In genomic region chr16:49016620-49017332, GRCm38 (mm10) we compare ENCODE assay signal across 12 mouse cellular contexts. TPM values are rescaled to one million over a fixed set of nuclear protein-coding genes. Genes with fewer than 3 reads are reported as not detected.
DNase-seq lines count a peak whose midpoint lies in the region; ATAC-seq and TF ChIP-seq lines count a peak whose summit lies in the region.
"Had no signal": no experiment of that assay in that cellular context is flagged by ENCODE, and none has a peak within 500 bp of the region (broad histone marks: within the 10 kb centered on the region; RNA-seq: fewer than 3 reads in every experiment).

No protein-coding gene starts in this region.

- DNase-seq in embryonic facial prominence, embryonic 11.5 days (ENCODE audit: low spot score) = peak; percentile 45
- DNase-seq in embryonic facial prominence, embryonic 10.5 days (ENCODE audit: low spot score) = no peak
- no peak for DNase-seq in left cerebral cortex, adult 2 months (ENCODE audit: extremely low spot score in 1 of 2, low spot score in 2 of 2)
- no peak for DNase-seq in left cerebral cortex, adult 8-10 months (ENCODE audit: low spot score in 2 of 2)
- no peak for DNase-seq in CH12.LX (ENCODE audit: extremely low read depth)
- DNase-seq in cerebellum, adult 2 months = no peak
- DNase-seq in spleen, adult 12 weeks (ENCODE audit: low spot score) = no peak
- DNase-seq: right cerebral cortex, postnatal 25 days had no signal

- H3K36me3 ChIP-seq in embryonic facial prominence, embryonic 11.5 days (replicated peaks; ENCODE audit: control insufficient read depth, insufficient read depth, low read depth, low read length) = peaks cover 4% of the 10 kb centered on the region; the same call in 1 of the 2 replicates
- peaks cover 86% of the 10 kb centered on the region for H3K36me3 ChIP-seq in embryonic facial prominence, embryonic 10.5 days (replicated peaks)
- H3K36me3 ChIP-seq in CH12.LX (replicated peaks in 1 of 2; ENCODE audit: control insufficient read depth in 1 of 2, insufficient read depth in 1 of 2, low read length in 1 of 2) = peaks cover 29 to 68% of the 10 kb centered on the region in 2 experiments
- H3K36me3 ChIP-seq in hindbrain, embryonic 16.5 days (ENCODE audit: control insufficient read depth, insufficient read depth, low read length) = no peaks in the 10 kb centered on the region

- WGBS in embryonic facial prominence, embryonic 11.5 days = 79% methylated on average over 5 of the region's 5 CpGs
- WGBS in embryonic facial prominence, embryonic 10.5 days = 83% methylated on average over 5 of the region's 5 CpGs
- WGBS in hindbrain, embryonic 16.5 days = 65% methylated on average over 5 of the region's 5 CpGs
- WGBS in cerebellum, adult 2 months = 72% methylated on average over 5 of the region's 5 CpGs

- no peak overlapping the region for H3K4me3 ChIP-seq in embryonic facial prominence, embryonic 11.5 days (ENCODE audit: low read depth, low read length)
- H3K4me3 ChIP-seq in embryonic facial prominence, embryonic 10.5 days = no peak overlapping the region
- H3K4me3 ChIP-seq in left cerebral cortex, adult 2 months = no peak overlapping the region
- no peak overlapping the region for H3K4me3 ChIP-seq in CH12.LX (replicated peaks in 1 of 3; ENCODE audit: low read depth in 2 of 3, low read length in 2 of 3, poor library complexity in 1 of 3)
- no peak overlapping the region for H3K4me3 ChIP-seq in hindbrain, embryonic 16.5 days (ENCODE audit: low read length)
- H3K4me3 ChIP-seq in cerebellum, adult 2 months (replicated peaks; ENCODE audit: insufficient read depth, low read depth, low read length) = no peak overlapping the region
- H3K4me3 ChIP-seq: erythroblast, embryonic 14.5 days; midbrain, embryonic 12.5 days had no signal

- intact Hi-C loops in left cerebral cortex, adult 2 months (cut with DNase I) = loop anchor here (2.0 to 10.0 kb wide), 3 partner anchors 146 to 1288 kb away; no protein-coding TSS in a partner anchor

- no peak for ATAC-seq in embryonic facial prominence, embryonic 11.5 days (replicated peaks; ENCODE audit: insufficient number of reproducible peaks, low FRiP score, low TSS enrichment, low read depth)
- peak; percentile 63; the same call in 1 of the 2 replicates for ATAC-seq in hindbrain, embryonic 16.5 days

- no peaks in the 10 kb centered on the region for H3K9me3 ChIP-seq in embryonic facial prominence, embryonic 11.5 days (replicated peaks; ENCODE audit: control insufficient read depth, low read length)
- H3K9me3 ChIP-seq in embryonic facial prominence, embryonic 10.5 days = no peaks in the 10 kb centered on the region
- H3K9me3 ChIP-seq in CH12.LX (replicated peaks; ENCODE audit: low read length) = no peaks in the 10 kb centered on the region
- H3K9me3 ChIP-seq in hindbrain, embryonic 16.5 days (ENCODE audit: control insufficient read depth, low read length) = no peaks in the 10 kb centered on the region
- H3K9me3 ChIP-seq: midbrain, embryonic 12.5 days had no signal

- in situ Hi-C loops in CH12.LX (cut with MboI; ENCODE audit: low pct_ligation_motif_present, low pct_unique_long_range_greater_than_20kb, low sequenced_read_pairs) = no loop called here

- H3K4me2 ChIP-seq in embryonic facial prominence, embryonic 11.5 days (ENCODE audit: low read depth, low read length) = no peak overlapping the region
- no peak overlapping the region for H3K4me2 ChIP-seq in CH12.LX (ENCODE audit: insufficient read depth, low read depth, poor library complexity, severe bottlenecking)
- no peak overlapping the region for H3K4me2 ChIP-seq in hindbrain, embryonic 16.5 days (ENCODE audit: low read length)
- H3K4me2 ChIP-seq: midbrain, embryonic 12.5 days had no signal

- TF ChIP-seq CTCF in left cerebral cortex, adult 2 months (IDR thresholded peaks at IDR 0.05) = peak; percentile 58
- TF ChIP-seq CTCF in CH12.LX (conservative IDR thresholded peaks at IDR 0.05 in 1 of 2, IDR thresholded peaks at IDR 0.05 in 1 of 2; ENCODE audit: low read depth in 2 of 2, low read length in 2 of 2) = peak in 1 of 2 experiments; percentile 69; a peak in 2 of 4 replicates
- no peak for TF ChIP-seq CTCF in cerebellum, adult 2 months (IDR thresholded peaks at IDR 0.05; ENCODE audit: borderline replicate concordance, insufficient read depth, low read depth, low read length)

- no peaks in the 10 kb centered on the region for H3K27me3 ChIP-seq in embryonic facial prominence, embryonic 11.5 days (ENCODE audit: control insufficient read depth, insufficient read depth, low read length)
- H3K27me3 ChIP-seq in embryonic facial prominence, embryonic 10.5 days (replicated peaks; ENCODE audit: low read depth, poor library complexity, severe bottlenecking) = no peaks in the 10 kb centered on the region
- H3K27me3 ChIP-seq in CH12.LX (replicated peaks) = no peaks in the 10 kb centered on the region
- H3K27me3 ChIP-seq in hindbrain, embryonic 16.5 days (replicated peaks; ENCODE audit: control insufficient read depth, insufficient read depth, low read length) = no peaks in the 10 kb centered on the region
- no peaks in the 10 kb centered on the region for H3K27me3 ChIP-seq in cerebellum, adult 2 months (ENCODE audit: control insufficient read depth, insufficient read depth, low read length)
- H3K27me3 ChIP-seq: midbrain, embryonic 12.5 days had no signal

- no peak overlapping the region for H3K27ac ChIP-seq in embryonic facial prominence, embryonic 11.5 days (replicated peaks; ENCODE audit: low read depth, low read length)
- no peak overlapping the region for H3K27ac ChIP-seq in embryonic facial prominence, embryonic 10.5 days (replicated peaks)
- H3K27ac ChIP-seq in left cerebral cortex, adult 2 months = no peak overlapping the region
- H3K27ac ChIP-seq in CH12.LX (ENCODE audit: insufficient read depth, low read depth) = no peak overlapping the region
- H3K27ac ChIP-seq in hindbrain, embryonic 16.5 days (ENCODE audit: low read depth, low read length) = no peak overlapping the region
- no peak overlapping the region for H3K27ac ChIP-seq in cerebellum, adult 2 months (ENCODE audit: insufficient read depth, low read length)
- H3K27ac ChIP-seq: midbrain, embryonic 12.5 days had no signal

- H3K79me2 ChIP-seq in CH12.LX (replicated peaks; ENCODE audit: control insufficient read depth, extremely low read depth, insufficient read depth, poor library complexity, severe bottlenecking) = no peaks in the 10 kb centered on the region

- dilution Hi-C loops in CH12.LX (cut with MboI; ENCODE audit: extremely low pct_ligation_motif_present, extremely low pct_unique_long_range_greater_than_20kb, low sequenced_read_pairs) = no loop called here

- no peak for TF ChIP-seq POLR2A in CH12.LX (IDR thresholded peaks at IDR 0.05; ENCODE audit: low read depth, low read length)
- no peak for TF ChIP-seq POLR2A in cerebellum, adult 2 months (IDR thresholded peaks at IDR 0.05; ENCODE audit: borderline replicate concordance, insufficient read depth, low read length)

- H3K4me1 ChIP-seq in embryonic facial prominence, embryonic 11.5 days (ENCODE audit: control insufficient read depth, insufficient read depth, low read length) = no peaks in the 10 kb centered on the region
- no peaks in the 10 kb centered on the region for H3K4me1 ChIP-seq in embryonic facial prominence, embryonic 10.5 days
- H3K4me1 ChIP-seq in CH12.LX (ENCODE audit: control insufficient read depth in 1 of 2, insufficient read depth in 2 of 2) = no peaks in the 10 kb centered on the region
- no peaks in the 10 kb centered on the region for H3K4me1 ChIP-seq in hindbrain, embryonic 16.5 days (ENCODE audit: control insufficient read depth, insufficient read depth, low read depth, low read length)
- H3K4me1 ChIP-seq in cerebellum, adult 2 months (ENCODE audit: control insufficient read depth, insufficient read depth, low read length) = no peaks in the 10 kb centered on the region
- H3K4me1 ChIP-seq: midbrain, embryonic 12.5 days had no signal

- peak; percentile 55 for TF ChIP-seq RAD21 in CH12.LX (IDR thresholded peaks at IDR 0.05; ENCODE audit: low read depth, low read length)

- TF ChIP-seq EP300 in CH12.LX (IDR thresholded peaks at IDR 0.05; ENCODE audit: low read length) = no peak

- no peak overlapping the region for H3K9ac ChIP-seq in embryonic facial prominence, embryonic 11.5 days (replicated peaks; ENCODE audit: low read length)
- no peak overlapping the region for H3K9ac ChIP-seq in CH12.LX (ENCODE audit: insufficient read depth, low read depth)
- no peak overlapping the region for H3K9ac ChIP-seq in hindbrain, embryonic 16.5 days (ENCODE audit: low read depth, low read length)
- H3K9ac ChIP-seq: midbrain, embryonic 12.5 days had no signal

RNA-seq across cellular contexts. Expression of gene Cip2a, which starts 22.8 kb away (rescaled TPM):
- polyA plus RNA-seq in embryonic facial prominence, embryonic 11.5 days (2014; fragmentation: Nextera tagmentation; extraction: Ambion mirVana) = 53.4 and 65.8 TPM in 2 replicates
- polyA plus RNA-seq in embryonic facial prominence, embryonic 10.5 days (2016; fragmentation: Nextera tagmentation; extraction: Ambion mirVana) = 46.1 and 46.8 TPM in 2 replicates
- total RNA-seq in left cerebral cortex, adult 2 months (2021) = 1 to 10 TPM; 2.6 to 2.9 TPM
- total RNA-seq in left cerebral cortex, adult 8-10 months (2022) = 1 to 10 TPM; 2.0 to 4.7 (median 2.5) TPM
- total RNA-seq in CH12.LX (2012; rRNA removed) = 26.0 and 30.5 TPM in 2 replicates
- total RNA-seq in CH12.LX (2014; rRNA removed) = 82.5 and 90.9 TPM in 2 replicates
- 62.5 and 86.0 TPM in 2 replicates for polyA plus RNA-seq in CH12.LX (2012; ENCODE audit: insufficient read length, low read depth)
- polyA plus RNA-seq in hindbrain, embryonic 16.5 days (2015; fragmentation: Nextera tagmentation; extraction: Ambion mirVana) = 6.0 and 7.6 TPM in 2 replicates
- 1.4 and 1.9 TPM in 2 replicates for polyA plus RNA-seq in cerebellum, adult 2 months (2012; rRNA removed)

RNA-seq across cellular contexts. Expression of gene Dzip3, which starts 22.8 kb away (rescaled TPM):
- 50.5 and 61.0 TPM in 2 replicates for polyA plus RNA-seq in embryonic facial prominence, embryonic 11.5 days (2014; fragmentation: Nextera tagmentation; extraction: Ambion mirVana)
- 30.8 and 35.6 TPM in 2 replicates for polyA plus RNA-seq in embryonic facial prominence, embryonic 10.5 days (2016; fragmentation: Nextera tagmentation; extraction: Ambion mirVana)
- 10 to 100 TPM; 75.5 to 82.6 TPM for total RNA-seq in left cerebral cortex, adult 2 months (2021)
- 10 to 100 TPM; 69.6 to 87.9 (median 78.7) TPM for total RNA-seq in left cerebral cortex, adult 8-10 months (2022)
- total RNA-seq in CH12.LX (2012; rRNA removed) (15.2 and 17.0 TPM in 2 replicates), CH12.LX (2014; rRNA removed) (31.6 and 34.4 TPM in 2 replicates)
- polyA plus RNA-seq in CH12.LX (2012; ENCODE audit: insufficient read length, low read depth) = 14.4 and 17.0 TPM in 2 replicates
- polyA plus RNA-seq in hindbrain, embryonic 16.5 days (2015; fragmentation: Nextera tagmentation; extraction: Ambion mirVana) = 53.5 and 55.2 TPM in 2 replicates
- polyA plus RNA-seq in cerebellum, adult 2 months (2012; rRNA removed) = 67.2 and 76.2 TPM in 2 replicates

RNA-seq across cellular contexts. Expression of gene Myh15, which starts 40.5 kb away (rescaled TPM):
- not detected in 2 replicates for polyA plus RNA-seq in embryonic facial prominence, embryonic 11.5 days (2014; fragmentation: Nextera tagmentation; extraction: Ambion mirVana)
- 0.04 and 0.05 TPM in 2 replicates for polyA plus RNA-seq in embryonic facial prominence, embryonic 10.5 days (2016; fragmentation: Nextera tagmentation; extraction: Ambion mirVana)
- total RNA-seq in left cerebral cortex, adult 2 months (2021) = under 1 TPM; 0.48 to 0.63 TPM
- total RNA-seq in left cerebral cortex, adult 8-10 months (2022) = under 1 TPM; 0.44 to 0.77 (median 0.61) TPM
- total RNA-seq in CH12.LX (2012; rRNA removed) (under 0.01 TPM in 1 of 2 replicates, not detected in the other), CH12.LX (2014; rRNA removed) (0.07 TPM in 1 of 2 replicates, not detected in the other)
- 0.07 TPM in 1 of 2 replicates, not detected in the other for polyA plus RNA-seq in CH12.LX (2012; ENCODE audit: insufficient read length, low read depth)
- 0.09 and 0.10 TPM in 2 replicates for polyA plus RNA-seq in hindbrain, embryonic 16.5 days (2015; fragmentation: Nextera tagmentation; extraction: Ambion mirVana)
- polyA plus RNA-seq in cerebellum, adult 2 months (2012; rRNA removed) = 0.21 and 0.31 TPM in 2 replicates
- total RNA-seq: heart, postnatal 25 days had no signal
- polyA plus RNA-seq: erythroblast, embryonic 14.5 days; midbrain, embryonic 12.5 days had no signal
